Mouse (Mus musculus) layer of hippocampus, adult 2 months (tissue): Measurements from ENCODE around the gene Dnajc13. TPM values are rescaled to one million over a fixed set of nuclear protein-coding genes. Genes with fewer than 3 reads are reported as not detected.
A peak's percentile ranks its signal among the peaks of the same experiment; 100 is the strongest.

Source experiments
- DNase-seq, 2 experiments: peaks; one replicate each; pipeline ENCODE4 v3.0.0; 2022; ENCODE audit warnings: low spot score in 2 of 2
- H3K27ac ChIP-seq: fragments of 200-600 bp; 2 replicates; pipeline ENCODE4 v1.8.1; 2022
- H3K4me3 ChIP-seq: fragments of 200-600 bp; 2 replicates; pipeline ENCODE4 v1.8.1; 2022; ENCODE audit warnings: mild to moderate bottlenecking
- CTCF ChIP-seq: fragments of 200-600 bp; conservative IDR thresholded peaks from 2 replicates; pipeline ENCODE4 v1.8.1; 2022; ENCODE audit warnings: antibody characterized with exemption, mild to moderate bottlenecking, moderate library complexity
- total RNA-seq, 2 experiments: library from RNA; stranded (reverse); gene quantifications; 2 replicates each; pipeline ENCODE4 v1.2.3; 2021

Gene Dnajc13
- total RNA-seq, 2 experiments from 2014 or later = 58.0 to 61.0 TPM

DNA sequence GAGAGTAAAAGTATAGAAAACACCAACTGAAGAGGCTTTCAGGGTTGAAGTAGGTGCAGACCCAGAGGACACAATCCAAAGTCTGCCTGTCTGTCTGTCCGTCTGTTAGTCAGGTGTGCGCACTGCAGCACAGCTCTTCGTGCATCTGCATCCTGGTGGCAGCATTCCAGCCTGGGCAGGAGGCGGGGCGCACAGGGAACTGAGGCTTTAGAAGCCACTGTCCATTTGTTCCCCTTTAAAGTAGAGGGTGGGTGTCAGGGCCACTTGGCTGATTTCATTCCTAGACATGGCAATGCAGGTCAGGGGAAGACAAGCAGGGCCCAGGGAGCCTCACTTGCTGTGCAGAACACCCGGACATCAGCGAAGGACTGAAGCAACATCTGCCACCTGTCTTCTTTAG, 105.4 kb downstream of the Dnajc13 start:
- no peak overlapping the region for H3K4me3 ChIP-seq
- DNase-seq = no peak
- no peak for TF ChIP-seq CTCF
- H3K27ac ChIP-seq = no peak overlapping the region

DNA sequence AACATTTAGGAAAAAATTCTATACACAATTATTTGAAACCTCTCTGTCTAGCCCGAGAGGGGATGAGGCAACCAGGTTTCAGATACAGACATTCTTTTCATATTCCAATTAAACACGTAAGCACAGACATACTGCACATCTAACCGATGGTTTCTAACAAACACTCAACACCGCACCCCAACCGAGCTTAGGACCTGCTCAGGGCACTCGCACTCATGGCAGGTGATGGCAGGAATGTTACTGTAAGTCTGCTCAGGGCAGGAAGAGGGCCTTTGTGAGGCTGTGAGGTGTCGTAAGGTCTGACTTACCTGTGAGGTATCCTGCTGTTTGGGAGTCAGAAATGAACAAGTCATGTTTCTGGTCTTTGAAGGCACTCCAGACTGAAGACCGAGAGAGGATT, 106.2 kb downstream of the Dnajc13 start:
- no peak for TF ChIP-seq CTCF
- no peak overlapping the region for H3K4me3 ChIP-seq
- DNase-seq = no peak
- H3K27ac ChIP-seq = no peak overlapping the region

DNA sequence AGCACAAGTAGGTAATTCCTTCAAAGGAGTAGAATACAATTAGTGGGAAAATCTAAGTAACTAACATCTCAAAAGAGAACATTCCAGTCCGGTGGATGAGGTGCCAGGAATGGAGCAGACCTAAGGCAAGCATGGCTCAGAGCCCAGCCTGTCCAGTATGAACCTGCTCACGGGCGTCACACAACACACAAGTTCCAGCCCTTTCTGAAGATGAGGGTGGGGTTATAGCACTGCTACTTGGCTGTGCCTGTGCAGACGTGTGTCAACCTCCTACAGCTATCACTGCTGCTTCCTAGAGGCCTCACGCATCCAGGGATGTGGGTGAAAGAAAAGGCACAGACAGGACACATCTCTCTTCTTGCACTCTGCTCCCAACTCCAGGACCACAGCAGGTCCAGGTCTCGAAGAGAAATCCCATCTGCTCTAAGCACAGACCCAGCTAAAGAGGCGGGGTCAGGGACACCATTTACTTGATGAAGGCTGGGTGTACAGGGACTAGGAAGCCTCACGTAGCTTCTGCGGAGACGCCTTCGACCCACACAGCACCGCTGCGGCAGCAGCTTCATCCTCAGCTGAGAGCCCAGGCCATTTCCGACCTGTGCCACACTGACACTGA, 107.5 kb downstream of the Dnajc13 start:
- no peak overlapping the region for H3K4me3 ChIP-seq
- TF ChIP-seq CTCF = no peak
- no peak overlapping the region for H3K27ac ChIP-seq
- DNase-seq = no peak

DNA sequence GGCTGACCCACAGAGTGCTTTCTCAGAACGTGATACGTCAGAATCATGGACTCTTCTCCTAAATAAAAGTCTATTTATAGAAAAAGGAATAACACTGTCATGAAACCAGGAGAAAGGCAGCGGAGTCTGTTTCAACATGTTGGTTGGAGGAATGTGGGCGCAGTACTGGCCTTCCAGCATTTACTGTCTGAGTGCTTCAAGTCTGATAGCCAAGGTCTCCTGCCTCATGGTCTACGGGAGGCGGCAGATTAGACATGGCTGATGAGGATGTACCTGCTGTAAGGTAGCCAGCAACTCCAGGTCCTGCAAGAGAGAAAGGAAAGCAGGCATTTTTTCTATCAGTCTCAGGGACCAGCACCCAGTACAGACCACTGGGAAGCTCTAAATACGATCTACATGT, 110.6 kb downstream of the Dnajc13 start:
- H3K27ac ChIP-seq = no peak overlapping the region
- no peak overlapping the region for H3K4me3 ChIP-seq
- no peak for DNase-seq
- TF ChIP-seq CTCF = no peak

DNA sequence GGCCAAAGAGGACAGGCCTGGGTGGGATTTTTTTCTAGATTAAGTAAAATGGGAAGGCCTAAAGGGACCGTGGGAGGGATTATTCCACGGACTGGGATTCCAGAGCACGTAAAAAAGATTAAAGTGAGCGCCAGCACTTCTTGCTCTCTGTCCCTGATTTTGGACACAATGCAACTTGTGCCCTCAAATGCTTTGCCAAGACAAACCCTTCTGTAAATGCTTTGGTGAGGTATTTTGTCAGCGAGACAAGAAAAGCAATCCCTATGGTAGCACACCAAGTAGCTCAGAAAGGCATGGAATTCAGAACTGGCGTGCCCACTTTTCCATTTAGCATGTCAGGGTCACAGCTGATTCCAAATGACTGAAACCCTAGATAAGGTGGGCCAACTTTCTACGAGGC, 113.8 kb downstream of the Dnajc13 start:
- no peak for DNase-seq
- Histone ChIP-seq H3K27ac (no peak overlapping the region), H3K4me3 (no peak overlapping the region)
- no peak for TF ChIP-seq CTCF

DNA sequence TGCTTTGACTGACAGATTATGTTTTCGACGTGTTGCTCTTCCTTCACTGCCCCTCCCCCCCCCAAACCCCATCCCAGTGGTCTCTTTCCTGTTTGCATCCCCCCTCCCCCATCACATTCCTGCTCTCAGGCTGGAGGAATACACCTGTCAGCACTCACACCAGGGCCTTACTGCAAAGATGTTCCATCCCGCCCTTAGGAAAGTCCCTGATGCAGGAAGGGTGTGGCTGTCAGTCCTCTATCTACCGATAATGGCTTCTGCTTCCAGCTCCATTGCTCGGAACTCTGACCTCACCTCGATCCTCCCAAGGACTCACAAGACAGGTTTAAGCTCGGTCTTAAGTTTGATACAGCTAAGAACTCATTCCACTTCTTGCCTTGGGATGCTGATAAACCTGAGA, 116.0 kb downstream of the Dnajc13 start:
- no peak for TF ChIP-seq CTCF

DNA sequence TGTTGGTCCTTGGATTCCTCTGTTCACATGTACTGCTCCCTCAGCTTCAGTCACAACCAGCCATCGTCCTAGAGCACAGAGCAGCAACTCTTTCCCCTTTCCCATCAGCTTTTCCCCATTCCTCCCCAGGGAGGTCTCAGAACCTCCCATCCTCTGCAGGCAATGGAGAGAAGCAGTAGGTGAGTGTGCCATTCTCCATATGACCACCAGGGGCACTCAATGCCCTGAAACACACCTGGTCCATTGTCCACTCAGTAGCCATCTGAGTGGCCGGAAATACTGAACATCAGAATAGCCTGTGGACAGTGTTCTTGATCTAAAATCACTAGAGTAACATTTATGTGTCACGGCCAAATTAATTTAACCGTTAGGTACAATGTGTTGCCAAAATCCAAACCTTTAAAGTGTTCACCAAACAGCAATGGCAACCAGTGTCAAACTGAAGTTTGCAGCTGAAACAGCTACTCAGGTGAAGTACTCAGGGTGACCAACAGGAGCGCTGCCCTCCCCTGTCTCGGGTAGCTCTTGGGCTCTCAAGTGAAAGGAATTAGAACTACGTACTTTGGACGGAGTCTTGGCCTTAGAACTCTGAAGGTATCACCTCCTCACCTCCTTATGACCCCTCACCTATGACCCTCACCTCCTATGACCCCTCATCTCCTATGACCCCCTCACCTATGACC, 118.3 kb downstream of the Dnajc13 start:
- Histone ChIP-seq H3K4me3 (no peak overlapping the region), H3K27ac (no peak overlapping the region)
- no peak for DNase-seq
- TF ChIP-seq CTCF = peak; percentile 71

More for the DNA sequence above, 116.0 kb downstream of the Dnajc13 start:
- Histone ChIP-seq H3K27ac (no peak overlapping the region), H3K4me3 (no peak overlapping the region)
- DNase-seq = no peak

DNA sequence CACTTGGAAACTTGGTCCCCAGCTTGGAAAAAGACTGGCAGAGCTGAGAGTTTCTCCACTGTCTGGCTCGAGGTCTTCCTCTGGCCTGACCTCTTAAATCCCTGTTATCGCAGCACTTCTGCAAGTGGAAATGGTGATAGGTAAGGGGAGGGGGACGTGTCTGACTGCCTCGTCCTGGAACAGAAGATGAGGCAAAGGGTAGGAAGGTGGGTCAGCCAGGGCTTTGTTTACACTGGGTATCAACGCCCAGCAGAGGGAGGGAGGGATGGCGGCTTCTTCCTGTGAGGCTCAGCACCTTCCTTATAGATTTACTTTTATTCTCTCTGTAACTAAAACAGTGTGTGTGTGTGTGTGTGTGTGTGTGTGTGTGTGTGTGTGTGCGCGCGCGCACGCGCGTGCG, 119.9 kb downstream of the Dnajc13 start:
- no peak for TF ChIP-seq CTCF
- no peak overlapping the region for H3K4me3 ChIP-seq

DNA sequence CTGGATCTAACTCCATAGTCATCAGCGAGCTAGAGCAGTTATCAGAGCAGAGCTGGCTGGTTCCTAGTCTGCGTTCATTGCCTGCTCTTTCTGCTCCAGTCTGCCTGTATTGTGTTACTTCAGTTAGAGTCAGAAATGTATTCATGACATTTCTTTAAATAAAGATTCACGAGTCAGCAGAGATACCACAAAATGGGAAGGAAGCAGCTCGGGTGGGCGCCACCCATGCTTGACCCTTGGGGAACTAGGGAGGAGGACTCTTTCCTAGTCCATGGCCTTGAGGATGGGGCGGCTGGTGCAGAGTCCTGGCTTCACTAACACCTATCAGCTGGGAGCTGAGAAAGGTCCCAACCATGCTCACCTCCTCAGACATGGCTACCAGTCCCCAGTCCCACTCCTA, 122.4 kb downstream of the Dnajc13 start:
- TF ChIP-seq CTCF = no peak
- no peak overlapping the region for H3K27ac ChIP-seq
- H3K4me3 ChIP-seq = no peak overlapping the region
- DNase-seq = no peak

More for the DNA sequence above, 119.9 kb downstream of the Dnajc13 start:
- no peak for DNase-seq
- no peak overlapping the region for H3K27ac ChIP-seq

DNA sequence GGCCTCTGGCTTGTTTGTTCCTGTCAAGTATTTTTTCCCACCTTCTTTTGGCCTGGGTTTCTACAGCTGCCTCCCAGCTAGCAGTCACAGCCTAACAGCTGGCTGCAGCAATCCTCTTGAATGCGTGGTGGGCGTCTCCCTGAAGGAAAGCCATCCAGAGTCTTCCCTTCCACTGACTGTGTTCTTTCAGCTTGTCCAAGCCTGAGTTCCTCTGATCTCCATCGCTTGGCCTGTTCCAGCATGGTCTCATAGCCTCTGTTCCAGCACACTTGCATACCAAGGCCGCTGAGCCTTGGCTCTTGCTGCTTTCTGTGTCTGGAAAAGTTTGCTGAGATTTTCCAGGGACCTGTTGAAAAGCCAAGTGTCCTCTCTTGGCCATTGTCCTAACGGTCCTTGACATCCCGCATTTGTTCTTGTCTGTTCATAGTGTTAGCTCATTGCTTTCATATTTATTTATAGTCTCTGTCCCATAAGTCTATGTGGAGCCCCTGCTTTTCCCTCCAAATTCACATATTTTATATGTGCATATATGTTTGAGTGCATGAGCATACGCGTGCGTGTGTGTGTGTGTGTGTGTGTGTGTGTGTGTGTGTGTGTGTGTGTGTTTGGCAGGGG, 132.5 kb downstream of the Dnajc13 start:
- H3K27ac ChIP-seq = no peak overlapping the region
- no peak for TF ChIP-seq CTCF
- H3K4me3 ChIP-seq = no peak overlapping the region
- no peak for DNase-seq

DNA sequence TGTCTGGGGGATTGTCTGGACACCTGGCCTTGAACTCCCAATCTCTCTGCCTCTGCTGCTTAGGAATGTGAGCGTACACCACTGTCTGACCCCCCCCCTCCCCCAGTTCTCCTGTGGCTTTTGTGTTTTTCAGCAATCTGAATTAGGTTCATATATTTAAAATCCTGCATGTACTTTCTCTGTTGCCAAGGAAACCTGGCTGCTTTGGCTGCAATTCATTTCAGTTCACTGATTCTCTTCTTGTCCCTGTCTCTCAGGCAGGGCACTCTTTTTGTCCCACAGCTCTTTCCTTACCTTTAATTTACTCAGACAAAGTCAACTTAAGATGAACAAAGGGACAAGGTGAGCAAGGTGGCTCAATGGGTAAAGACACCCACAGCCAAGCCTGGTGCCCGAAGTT, 134.6 kb downstream of the Dnajc13 start:
- no peak overlapping the region for H3K4me3 ChIP-seq
- no peak for TF ChIP-seq CTCF
- peak overlapping the region; percentile 83 for H3K27ac ChIP-seq
- peak in 1 of 2 experiments; percentile 66 for DNase-seq

DNA sequence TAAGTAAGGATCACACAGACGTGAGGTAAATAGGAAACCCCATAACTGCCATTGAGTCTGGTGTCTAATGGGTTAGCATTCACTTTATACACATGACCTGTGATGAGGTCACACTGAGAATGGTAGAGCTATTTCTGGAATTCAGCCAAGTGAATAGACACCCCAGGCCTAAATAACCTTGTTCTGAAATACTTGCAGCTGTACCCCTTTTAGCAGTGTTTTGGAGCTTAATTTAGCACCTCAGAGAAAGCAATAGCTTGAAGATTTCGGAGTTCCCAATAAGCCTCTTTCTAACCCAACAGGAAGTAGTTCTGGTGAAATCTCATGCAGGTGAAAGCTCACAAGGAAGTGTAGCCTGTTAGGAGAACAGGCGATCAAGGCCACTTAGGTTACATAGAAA, 135.9 kb downstream of the Dnajc13 start, which contains the start of gene Ackr4:
Gene Ackr4, minus strand, starts transcription at position 101 of the 400 bp plus-strand sequence.
- Histone ChIP-seq H3K27ac (peak within 1 kb of the TSS; percentile 83), H3K4me3 (no peak within 1 kb of the TSS)
- TF ChIP-seq CTCF = no peak
- no peak for DNase-seq

DNA sequence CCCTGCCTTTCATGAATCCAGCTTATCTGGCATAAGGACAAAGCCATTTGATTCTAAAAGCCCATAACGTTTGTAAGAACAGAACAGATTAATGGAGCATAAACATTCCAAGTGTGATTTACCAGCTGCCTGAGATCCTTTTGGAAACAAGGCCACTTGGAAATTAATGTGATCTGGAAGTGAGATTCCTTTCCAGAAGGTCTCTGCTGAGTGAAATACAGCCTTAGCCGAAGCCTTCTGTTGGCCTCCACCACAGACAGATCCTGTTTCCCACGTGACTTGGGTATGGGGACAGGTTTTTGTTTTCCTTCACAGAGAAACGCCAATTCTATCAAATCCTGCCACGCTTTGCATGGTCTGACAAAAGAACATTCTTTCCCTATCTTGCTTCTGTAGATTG, 139.1 kb downstream of the Dnajc13 start:
- no peak overlapping the region for H3K4me3 ChIP-seq
- TF ChIP-seq CTCF = no peak
- peak; percentile 23 to 25 for DNase-seq
- peak overlapping the region; percentile 62; the same call in 1 of the 2 replicates for H3K27ac ChIP-seq
